Mouse (Mus musculus): ENCODE data around the gene Washc4. TPM values are rescaled to one million over a fixed set of nuclear protein-coding genes. Genes with fewer than 3 reads are reported as not detected.
A peak's percentile ranks its signal among the peaks of the same experiment; 100 is the strongest.

Gene Washc4
- polyA plus RNA-seq, 1 experiment from 2014 or later: 23.9 TPM

DNA sequence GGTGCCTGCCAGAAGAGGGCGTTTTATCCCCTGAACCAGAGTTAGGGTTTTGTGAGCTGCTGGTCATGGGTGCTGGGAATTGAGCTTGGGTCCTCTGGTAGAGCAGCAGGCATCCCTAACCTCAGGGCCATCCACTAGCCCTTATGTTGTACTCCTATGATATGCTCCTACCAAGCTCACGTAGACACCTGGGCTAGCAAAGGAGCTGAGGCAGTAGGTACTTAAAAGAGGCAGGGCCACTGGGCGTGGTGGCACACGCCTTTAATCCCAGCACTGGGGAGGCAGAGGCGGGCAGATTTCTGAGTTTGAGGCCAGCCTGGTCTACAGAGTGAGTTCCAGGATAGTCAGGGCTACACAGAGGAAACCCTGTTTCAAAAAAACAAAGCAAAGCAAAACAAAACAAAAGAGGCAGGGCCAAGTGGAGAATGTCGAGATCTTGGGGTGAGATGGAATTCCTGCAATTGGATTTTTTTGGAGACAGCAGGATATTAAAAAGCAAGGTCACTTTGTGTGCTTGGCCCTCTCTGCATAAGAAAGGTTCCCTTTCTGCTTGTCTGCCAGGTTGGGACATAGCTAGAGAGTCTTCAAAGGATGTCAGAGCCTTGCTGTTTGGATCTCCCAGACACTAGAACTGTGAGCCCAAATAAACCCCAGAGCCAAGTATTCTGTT is 4.1 kb upstream of the Washc4 start:
- 72% methylated on average over 6 of the region's 6 CpGs for WGBS
- Histone ChIP-seq H3K4me2 (no peak overlapping the region), H3K4me1 (peaks cover 13% of the 10 kb centered on the region), H3K36me3 (no peaks in the 10 kb centered on the region), H3K27me3 (replicated peaks) (peaks cover 8% of the 10 kb centered on the region; the same call in 1 of the 2 replicates), H3K4me3 (no peak overlapping the region), H3K9ac (no peak overlapping the region), H3K27ac (replicated peaks) (no peak overlapping the region), H3K9me3 (no peaks in the 10 kb centered on the region)
- ATAC-seq (ENCODE audit: extremely low read depth, insufficient number of reproducible peaks, low FRiP score, low TSS enrichment): no peak

DNA sequence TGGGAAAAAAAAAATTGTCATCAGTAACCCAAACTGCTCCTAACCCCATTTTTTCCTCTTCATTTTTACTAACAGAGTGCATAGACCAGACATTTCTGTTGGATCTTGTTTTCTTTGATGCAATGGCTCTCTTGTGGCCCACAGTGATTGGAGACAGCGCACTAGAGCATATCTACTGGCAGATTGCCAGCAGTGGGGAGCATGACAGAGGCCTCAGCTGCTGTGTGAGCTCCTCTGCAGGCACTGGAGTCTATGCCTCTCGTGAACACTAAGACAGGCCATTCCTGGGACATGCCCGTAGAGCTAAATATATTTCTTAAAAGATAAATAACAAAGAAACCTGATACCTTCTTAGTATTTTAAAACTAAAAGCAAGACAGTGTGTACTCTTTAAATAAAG is 3.5 kb upstream of the Washc4 start:
- H3K4me3 ChIP-seq: no peak overlapping the region
- 8% methylated on average over 3 of the region's 3 CpGs for WGBS
- no peaks in the 10 kb centered on the region for H3K36me3 ChIP-seq
- peak overlapping the region; percentile 63 for H3K27ac ChIP-seq (replicated peaks)
- no peak for ATAC-seq (ENCODE audit: extremely low read depth, insufficient number of reproducible peaks, low FRiP score, low TSS enrichment)
- no peak overlapping the region for H3K9ac ChIP-seq
- no peak overlapping the region for H3K4me2 ChIP-seq
- peaks cover 6% of the 10 kb centered on the region; the same call in 1 of the 2 replicates for H3K27me3 ChIP-seq (replicated peaks)
- H3K4me1 ChIP-seq: peaks cover 19% of the 10 kb centered on the region
- no peaks in the 10 kb centered on the region for H3K9me3 ChIP-seq

DNA sequence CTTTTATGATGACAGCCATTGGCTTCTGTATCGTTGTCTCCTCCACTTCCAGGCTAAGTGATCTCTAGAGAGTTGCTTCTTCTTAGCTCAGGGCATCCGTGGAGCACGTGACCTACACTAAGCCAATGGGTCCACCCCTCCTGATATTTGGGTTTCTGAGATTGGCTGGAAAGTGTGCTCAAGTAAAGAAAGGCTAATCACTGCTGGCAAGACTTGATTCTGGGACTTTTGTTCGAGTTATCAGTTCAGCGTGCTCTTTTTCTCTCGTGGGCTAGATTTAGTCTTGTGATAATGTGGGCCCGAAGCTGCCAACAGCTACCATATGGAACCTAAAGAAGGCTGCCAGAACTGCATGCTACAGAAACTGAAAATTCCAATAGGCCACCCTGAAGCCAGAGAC is 1.3 kb upstream of the Washc4 start:
- Histone ChIP-seq H3K27ac (replicated peaks) (no peak overlapping the region), H3K4me2 (no peak overlapping the region), H3K9me3 (no peaks in the 10 kb centered on the region), H3K4me1 (peaks cover 27% of the 10 kb centered on the region), H3K9ac (no peak overlapping the region), H3K36me3 (no peaks in the 10 kb centered on the region), H3K27me3 (replicated peaks) (peaks cover under 1% of the 10 kb centered on the region; the same call in 1 of the 2 replicates), H3K4me3 (no peak overlapping the region)
- no peak for ATAC-seq (ENCODE audit: extremely low read depth, insufficient number of reproducible peaks, low FRiP score, low TSS enrichment)
- 73% methylated on average over 7 of the region's 7 CpGs for WGBS

DNA sequence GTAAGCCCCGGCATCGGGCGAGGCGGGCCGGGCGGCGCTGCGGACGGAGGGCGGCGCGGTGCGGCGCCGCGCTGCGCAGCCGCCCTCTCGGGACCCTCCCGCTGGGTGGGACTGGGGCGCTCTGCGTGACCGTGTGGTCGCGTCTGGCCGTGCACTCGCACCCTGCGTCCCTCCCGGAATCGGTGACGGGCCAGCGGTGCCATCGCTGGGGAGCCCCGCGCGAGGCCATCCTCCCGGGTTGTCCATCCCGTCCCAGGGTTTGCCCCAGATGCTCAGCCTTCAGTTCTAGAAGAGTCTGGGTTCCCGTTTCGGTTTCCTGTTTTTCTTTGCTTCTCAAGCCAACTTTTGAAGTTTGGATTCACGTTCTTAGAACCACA is 539 bp downstream of the Washc4 start:
- under 1% methylated on average over 33 of the region's 41 CpGs for WGBS
- no peaks in the 10 kb centered on the region for H3K9me3 ChIP-seq
- H3K4me3 ChIP-seq: peak overlapping the region; percentile 90
- peak overlapping the region; percentile 77 for H3K4me2 ChIP-seq
- no peaks in the 10 kb centered on the region for H3K27me3 ChIP-seq (replicated peaks)
- H3K9ac ChIP-seq: peak overlapping the region; percentile 92
- H3K4me1 ChIP-seq: peaks cover 27% of the 10 kb centered on the region
- H3K27ac ChIP-seq (replicated peaks): peak overlapping the region; percentile 90
- peak; percentile 89 for ATAC-seq (ENCODE audit: extremely low read depth, insufficient number of reproducible peaks, low FRiP score, low TSS enrichment)
- H3K36me3 ChIP-seq: peaks cover 14% of the 10 kb centered on the region

DNA sequence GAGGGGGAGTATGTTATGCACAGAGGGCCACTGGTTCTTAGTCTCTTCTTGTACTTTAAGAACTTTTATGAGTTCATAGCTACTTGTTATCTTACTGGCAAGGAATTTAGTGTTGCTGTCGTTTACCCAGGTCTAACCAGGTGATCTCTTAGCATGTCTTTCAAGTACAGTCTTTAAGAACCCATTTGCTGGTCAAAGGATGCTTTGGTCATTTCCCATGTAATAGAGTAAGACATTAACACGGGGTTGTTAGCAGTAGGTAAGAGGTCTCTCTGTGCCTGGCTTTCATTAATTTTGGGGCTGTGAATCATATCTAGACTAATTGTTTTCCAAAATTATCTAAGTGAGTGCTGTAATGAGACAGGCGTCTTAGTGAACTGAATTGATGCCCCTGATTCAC is 1.8 kb downstream of the Washc4 start:
- 0 out of 2 replicates have a peak overlapping the region, but pooled peaks have one; percentile 92 for H3K9ac ChIP-seq
- H3K4me1 ChIP-seq: peaks cover 24% of the 10 kb centered on the region
- no peaks in the 10 kb centered on the region for H3K27me3 ChIP-seq (replicated peaks)
- peak overlapping the region; percentile 90; the same call in 1 of the 2 replicates for H3K4me3 ChIP-seq
- no peak for ATAC-seq (ENCODE audit: extremely low read depth, insufficient number of reproducible peaks, low FRiP score, low TSS enrichment)
- peak overlapping the region; percentile 77 for H3K4me2 ChIP-seq
- peaks cover 24% of the 10 kb centered on the region for H3K36me3 ChIP-seq
- no peak overlapping the region for H3K27ac ChIP-seq (replicated peaks)
- WGBS: 68% methylated on average over 3 of the region's 3 CpGs
- H3K9me3 ChIP-seq: no peaks in the 10 kb centered on the region

DNA sequence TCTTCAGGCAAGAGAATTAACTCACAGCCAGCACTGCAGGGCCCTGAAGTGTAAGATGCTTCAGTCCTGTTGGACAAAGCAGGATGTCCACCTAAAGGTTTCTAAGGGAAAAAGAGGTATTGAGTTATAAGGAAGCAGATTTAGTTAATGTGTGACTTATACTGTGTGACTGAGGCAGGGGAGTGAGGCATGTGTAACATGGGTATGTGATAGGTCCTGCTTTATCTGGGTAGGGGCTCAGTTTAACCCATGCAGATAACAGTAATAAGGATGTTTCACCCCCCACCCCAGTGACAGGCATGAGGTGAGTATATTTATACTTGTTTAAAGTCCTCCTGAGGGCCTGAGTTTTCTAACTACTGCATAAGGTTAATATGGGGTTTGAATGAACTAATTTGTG is 19.5 kb downstream of the Washc4 start:
- Histone ChIP-seq H3K9ac (no peak overlapping the region), H3K4me3 (no peak overlapping the region), H3K36me3 (peaks cover 93% of the 10 kb centered on the region), H3K4me2 (no peak overlapping the region), H3K9me3 (no peaks in the 10 kb centered on the region), H3K27ac (replicated peaks) (no peak overlapping the region), H3K4me1 (peaks cover 11% of the 10 kb centered on the region), H3K27me3 (replicated peaks) (no peaks in the 10 kb centered on the region)
- no peak for ATAC-seq (ENCODE audit: extremely low read depth, insufficient number of reproducible peaks, low FRiP score, low TSS enrichment)

DNA sequence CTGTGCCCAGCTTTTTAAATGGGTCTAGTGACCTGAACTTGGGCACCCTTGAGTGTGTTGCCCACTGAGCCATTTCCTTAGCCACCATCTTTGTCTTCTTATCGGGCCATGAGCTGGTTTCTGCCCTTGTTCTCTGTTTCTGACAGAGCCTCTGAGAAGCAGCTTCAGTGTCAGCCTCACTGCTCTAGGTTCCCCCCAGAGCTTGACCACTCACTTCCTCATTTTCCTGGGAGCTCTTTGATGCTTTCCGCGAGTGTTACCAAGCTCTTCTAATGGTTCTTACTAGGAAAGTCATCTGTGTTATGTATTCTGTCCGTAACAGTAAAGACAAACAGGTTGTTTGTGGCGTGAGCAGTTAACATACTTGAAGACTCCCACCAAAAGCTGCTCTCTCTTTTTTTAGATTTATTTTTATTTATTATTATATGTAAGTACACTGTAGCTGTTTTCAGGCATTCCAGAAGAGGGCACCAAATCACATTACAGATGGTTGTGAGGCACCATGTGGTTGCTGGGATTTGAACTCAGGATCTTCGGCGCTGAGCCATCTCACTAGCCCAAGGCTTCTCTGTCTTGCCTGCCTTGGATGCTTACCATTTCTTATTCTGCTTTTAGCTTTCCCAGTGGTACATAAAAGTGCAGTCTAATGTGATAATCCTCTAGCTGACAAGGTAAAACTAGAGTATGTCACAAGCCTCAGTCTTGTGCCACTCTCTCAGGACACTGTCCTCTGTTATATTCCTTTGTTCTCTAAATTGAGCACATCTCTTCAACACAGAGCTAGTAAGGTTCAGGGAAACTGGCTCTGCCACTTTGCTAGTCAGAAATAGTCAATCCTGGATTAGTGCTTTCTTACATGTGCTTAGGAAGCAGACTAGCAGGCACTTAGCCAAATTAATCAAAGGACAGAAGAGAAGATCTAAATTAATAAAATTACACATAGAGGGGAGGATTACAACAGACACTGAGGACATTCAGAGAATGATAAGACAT is 22.2 kb downstream of the Washc4 start:
- peaks cover 96% of the 10 kb centered on the region for H3K36me3 ChIP-seq
- WGBS: 95% methylated on average over 7 of the region's 7 CpGs
- H3K4me1 ChIP-seq: peaks cover 11% of the 10 kb centered on the region

DNA sequence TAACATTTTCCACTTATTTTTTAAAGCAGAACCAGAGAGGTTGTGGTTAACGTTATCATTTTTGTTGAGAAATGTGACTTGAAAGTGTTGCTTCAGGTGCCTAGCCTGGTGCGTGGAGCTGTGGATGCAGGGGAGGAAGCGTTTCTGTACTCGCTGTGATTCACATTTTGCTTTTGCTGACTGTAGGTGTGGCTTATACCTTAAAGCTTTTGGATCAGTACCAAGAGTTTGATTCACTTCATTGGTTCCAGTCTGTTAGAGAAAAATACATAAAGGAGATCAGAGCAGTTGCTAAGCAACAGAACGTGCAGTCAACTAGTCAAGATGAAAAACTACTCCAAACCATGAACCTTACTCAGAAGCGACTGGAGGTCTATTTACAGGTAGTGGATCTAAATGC is 47.2 kb downstream of the Washc4 start:
- no peak overlapping the region for H3K9ac ChIP-seq
- no peak overlapping the region for H3K27ac ChIP-seq (replicated peaks)
- no peak for ATAC-seq (ENCODE audit: extremely low read depth, insufficient number of reproducible peaks, low FRiP score, low TSS enrichment)
- H3K4me3 ChIP-seq: no peak overlapping the region
- H3K27me3 ChIP-seq (replicated peaks): no peaks in the 10 kb centered on the region
- peaks cover 89% of the 10 kb centered on the region for H3K36me3 ChIP-seq
- H3K4me2 ChIP-seq: no peak overlapping the region
- WGBS: 92% methylated on average over 6 of the region's 6 CpGs
- no peaks in the 10 kb centered on the region for H3K9me3 ChIP-seq
- H3K4me1 ChIP-seq: no peaks in the 10 kb centered on the region

More for the DNA sequence above, 22.2 kb downstream of the Washc4 start:
- ATAC-seq (ENCODE audit: extremely low read depth, insufficient number of reproducible peaks, low FRiP score, low TSS enrichment): no peak
- Histone ChIP-seq H3K9me3 (no peaks in the 10 kb centered on the region), H3K27me3 (replicated peaks) (no peaks in the 10 kb centered on the region), H3K9ac (no peak overlapping the region), H3K4me3 (no peak overlapping the region), H3K4me2 (no peak overlapping the region), H3K27ac (replicated peaks) (no peak overlapping the region)

DNA sequence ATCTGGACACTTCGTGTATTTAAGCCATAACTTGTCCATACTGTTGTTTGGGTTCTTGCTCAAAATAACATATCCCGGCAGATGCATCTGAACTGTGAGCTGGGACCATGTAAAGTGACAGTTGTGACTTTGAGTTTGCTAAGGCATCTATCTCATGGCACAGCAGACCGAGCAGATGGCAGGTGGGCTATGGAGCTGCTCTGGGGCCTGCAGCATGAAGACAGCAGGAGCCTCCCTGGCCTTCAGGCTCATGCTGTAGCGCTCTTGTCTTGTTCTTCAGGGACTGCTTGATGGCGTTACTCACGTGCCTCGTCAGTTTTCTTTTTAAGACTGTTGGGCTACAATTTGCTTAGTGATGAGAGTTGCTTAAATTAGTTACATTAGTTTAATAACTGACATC is 49.1 kb downstream of the Washc4 start:
- Histone ChIP-seq H3K4me1 (no peaks in the 10 kb centered on the region), H3K4me2 (no peak overlapping the region), H3K36me3 (peaks cover 84% of the 10 kb centered on the region), H3K27me3 (replicated peaks) (no peaks in the 10 kb centered on the region), H3K9ac (no peak overlapping the region), H3K9me3 (no peaks in the 10 kb centered on the region), H3K4me3 (no peak overlapping the region), H3K27ac (replicated peaks) (no peak overlapping the region)
- ATAC-seq (ENCODE audit: extremely low read depth, insufficient number of reproducible peaks, low FRiP score, low TSS enrichment): no peak
- WGBS: 87% methylated on average over 7 of the region's 7 CpGs

DNA sequence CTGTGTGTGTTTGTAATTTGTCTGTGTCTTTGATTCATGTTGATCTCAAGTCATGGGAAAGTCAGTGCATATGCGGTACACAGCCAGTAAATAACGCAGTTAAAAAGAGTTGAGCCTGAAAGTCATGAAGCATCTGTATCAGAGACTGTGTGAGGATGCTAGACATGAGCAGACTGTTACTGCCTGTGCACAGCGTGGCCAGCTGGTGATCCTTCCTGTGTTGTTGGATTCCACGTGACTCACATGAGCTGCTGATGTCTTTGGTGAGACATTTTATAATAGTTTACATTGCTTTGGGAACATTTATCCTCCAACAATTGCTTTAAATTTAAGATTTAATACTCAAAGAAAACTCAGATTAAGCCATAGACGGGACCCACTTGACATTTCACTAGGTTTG is 51.0 kb downstream of the Washc4 start:
- Histone ChIP-seq H3K4me3 (no peak overlapping the region), H3K27me3 (replicated peaks) (no peaks in the 10 kb centered on the region), H3K9ac (no peak overlapping the region), H3K4me1 (no peaks in the 10 kb centered on the region), H3K36me3 (peaks cover 85% of the 10 kb centered on the region), H3K4me2 (no peak overlapping the region), H3K9me3 (no peaks in the 10 kb centered on the region), H3K27ac (replicated peaks) (no peak overlapping the region)
- WGBS: 91% methylated on average over 5 of the region's 5 CpGs
- no peak for ATAC-seq (ENCODE audit: extremely low read depth, insufficient number of reproducible peaks, low FRiP score, low TSS enrichment)

DNA sequence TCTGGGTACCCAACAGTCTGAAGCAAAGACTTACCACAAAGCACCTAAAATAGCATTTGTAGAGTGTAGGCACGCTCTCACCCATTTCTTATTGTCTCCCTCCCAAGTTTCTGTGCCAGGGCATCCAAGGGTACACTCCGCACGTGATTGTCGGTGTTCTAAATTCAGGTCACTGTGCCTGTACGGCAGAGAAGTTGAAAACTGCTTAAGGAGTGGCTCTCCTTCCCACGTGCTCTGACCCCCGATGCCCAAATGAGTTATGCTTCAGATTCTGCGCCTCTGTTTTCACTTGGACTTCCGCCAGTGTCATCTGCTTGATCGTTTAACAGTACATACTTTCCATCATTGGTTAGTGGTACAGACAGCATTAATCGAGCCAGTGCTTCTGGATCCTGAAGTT is 57.1 kb downstream of the Washc4 start:
- H3K27ac ChIP-seq (replicated peaks): no peak overlapping the region
- H3K4me3 ChIP-seq: no peak overlapping the region
- no peak for ATAC-seq (ENCODE audit: extremely low read depth, insufficient number of reproducible peaks, low FRiP score, low TSS enrichment)
- no peak overlapping the region for H3K9ac ChIP-seq
- H3K4me1 ChIP-seq: peaks cover 13% of the 10 kb centered on the region
- peaks cover 80% of the 10 kb centered on the region for H3K36me3 ChIP-seq
- 78% methylated on average over 11 of the region's 11 CpGs for WGBS
- H3K9me3 ChIP-seq: no peaks in the 10 kb centered on the region
- H3K4me2 ChIP-seq: no peak overlapping the region
- H3K27me3 ChIP-seq (replicated peaks): no peaks in the 10 kb centered on the region

All from heart, embryonic 13.5 days (tissue).